Mouse (Mus musculus) frontal cortex, postnatal 25 days (tissue): ENCODE data around the gene Gast.
A peak's percentile ranks its signal among the peaks of the same experiment; 100 is the strongest.
"Not testable (repeated sequence)": the region's sequence is repeated elsewhere in the genome, so short reads cannot be mapped to it uniquely, and the experiment has no call there.

Source experiments
- DNase-seq, 2 experiments: peaks; one replicate each; pipeline ENCODE4 v3.0.0; 2022; ENCODE audit warnings: low spot score in 2 of 2

Gene Gast

DNA sequence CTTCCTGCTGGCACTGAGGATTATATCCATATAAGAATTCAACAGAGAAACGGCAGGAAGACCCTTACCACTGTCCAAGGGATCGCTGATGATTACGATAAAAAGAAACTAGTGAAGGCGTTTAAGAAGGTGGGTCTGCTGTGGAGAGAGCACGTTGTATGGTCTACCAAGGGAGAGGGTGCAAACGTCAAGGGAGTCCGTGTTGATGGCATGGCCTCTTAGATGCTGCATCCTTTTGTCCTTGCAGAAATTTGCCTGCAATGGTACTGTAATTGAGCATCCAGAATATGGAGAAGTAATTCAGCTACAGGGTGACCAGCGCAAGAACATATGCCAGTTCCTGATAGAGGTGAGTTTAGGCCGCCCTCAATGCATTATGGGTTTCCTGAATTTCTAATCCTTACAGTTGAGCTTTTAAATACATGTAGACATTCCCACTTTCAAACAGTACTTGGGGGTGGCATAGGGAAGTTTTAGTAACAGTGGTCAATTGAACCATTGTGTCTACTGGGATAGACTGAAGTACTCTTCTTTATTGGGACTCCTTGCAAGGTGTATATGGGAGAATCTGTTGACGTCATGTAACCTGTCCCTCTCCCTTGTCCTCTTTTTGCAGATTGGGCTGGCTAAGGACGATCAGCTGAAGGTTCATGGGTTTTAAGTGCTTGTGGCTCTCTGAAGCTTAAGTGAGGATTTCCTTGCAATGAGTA, 13.4 kb upstream of the Gast start:
- DNase-seq, result not testable (repeated sequence)

DNA sequence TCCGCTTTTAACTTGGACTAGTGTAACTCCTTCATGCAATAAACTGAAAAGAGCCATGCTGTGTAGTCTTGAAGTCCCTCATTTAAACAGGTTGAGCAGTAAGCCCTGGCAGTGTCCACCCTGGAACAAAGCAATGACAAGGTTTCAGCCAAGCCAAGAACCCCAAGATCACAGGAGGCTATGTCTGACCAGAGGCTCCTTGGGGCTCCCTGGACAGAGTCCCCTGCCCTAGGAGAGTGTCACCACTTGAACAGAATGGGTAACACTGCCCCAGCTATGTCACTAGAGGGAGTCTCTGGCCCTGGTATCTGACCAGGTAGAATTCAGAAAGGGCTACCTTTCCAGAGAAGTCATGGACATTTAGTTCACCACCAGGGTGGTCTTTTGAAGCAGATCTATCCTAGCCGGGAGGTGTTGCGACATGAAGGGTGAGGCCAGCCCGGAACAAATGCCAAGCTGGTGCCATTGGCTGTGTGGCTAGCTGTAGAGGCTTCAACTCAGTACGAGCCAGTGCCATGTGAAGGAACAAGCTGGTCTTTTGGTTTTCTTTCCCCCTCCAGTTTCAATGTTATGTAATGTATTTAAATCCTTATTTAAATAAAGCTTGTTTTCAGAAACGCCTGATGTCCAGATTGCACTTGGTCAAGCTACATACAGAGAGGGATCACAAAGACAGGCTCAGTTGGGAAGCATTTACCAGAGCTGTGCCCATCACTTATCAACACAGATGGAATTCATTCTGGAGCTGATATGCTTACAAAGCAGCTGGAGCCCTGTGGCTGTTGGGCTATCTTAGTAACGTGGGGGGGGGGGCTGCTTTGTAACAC, 12.5 kb upstream of the Gast start:
- DNase-seq, result not testable (repeated sequence)

DNA sequence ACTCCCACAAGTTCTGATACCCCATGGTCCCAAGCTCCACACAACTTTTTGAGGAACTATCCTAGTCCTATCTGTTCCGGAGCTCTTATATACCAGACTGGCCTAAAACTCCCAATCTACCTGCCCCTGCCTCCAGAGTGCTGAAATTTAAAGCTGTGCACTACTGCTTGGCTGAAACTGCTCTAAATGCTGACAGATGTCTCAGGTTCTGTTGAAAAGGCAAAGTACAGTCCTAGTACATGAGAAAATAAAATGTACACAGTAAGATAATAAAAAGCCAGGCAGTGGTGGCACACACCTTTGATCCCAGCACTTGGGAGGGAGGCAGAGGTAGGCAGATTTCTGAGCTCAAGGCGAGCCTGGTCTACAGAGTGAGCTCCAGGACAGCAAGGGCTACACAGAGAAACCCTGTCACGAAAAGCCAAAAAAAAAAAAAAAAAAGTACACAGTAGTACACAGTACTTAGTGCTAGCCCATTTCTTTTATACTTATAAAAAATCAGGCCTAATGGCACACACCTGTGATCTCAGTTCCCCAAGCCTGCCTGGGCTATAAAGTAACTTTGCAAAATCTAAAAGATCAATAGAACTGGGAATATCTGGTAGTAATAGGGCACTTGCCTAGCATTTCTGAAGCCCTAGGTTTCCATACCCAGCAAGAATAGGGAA, 11.5 kb upstream of the Gast start:
- DNase-seq, result no peak

DNA sequence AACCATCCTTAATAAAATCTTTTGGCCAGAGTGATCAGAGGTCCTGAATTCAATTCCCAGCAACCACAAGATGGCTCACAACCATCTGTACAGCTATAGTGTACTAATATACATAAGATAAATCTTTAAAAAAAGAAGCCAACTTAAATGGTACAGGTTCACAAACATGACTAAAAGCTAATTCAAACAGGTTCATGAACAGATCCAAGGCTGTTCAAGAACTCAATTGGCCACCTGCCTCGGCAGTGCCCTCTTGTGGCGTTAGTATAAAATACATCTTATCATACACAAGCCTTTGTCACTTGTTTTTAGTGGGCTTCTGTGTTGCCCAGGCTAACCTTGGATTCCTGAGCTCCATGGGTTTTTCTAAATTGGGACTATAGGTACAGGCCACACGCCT, 10.6 kb upstream of the Gast start:
- DNase-seq, result no peak

DNA sequence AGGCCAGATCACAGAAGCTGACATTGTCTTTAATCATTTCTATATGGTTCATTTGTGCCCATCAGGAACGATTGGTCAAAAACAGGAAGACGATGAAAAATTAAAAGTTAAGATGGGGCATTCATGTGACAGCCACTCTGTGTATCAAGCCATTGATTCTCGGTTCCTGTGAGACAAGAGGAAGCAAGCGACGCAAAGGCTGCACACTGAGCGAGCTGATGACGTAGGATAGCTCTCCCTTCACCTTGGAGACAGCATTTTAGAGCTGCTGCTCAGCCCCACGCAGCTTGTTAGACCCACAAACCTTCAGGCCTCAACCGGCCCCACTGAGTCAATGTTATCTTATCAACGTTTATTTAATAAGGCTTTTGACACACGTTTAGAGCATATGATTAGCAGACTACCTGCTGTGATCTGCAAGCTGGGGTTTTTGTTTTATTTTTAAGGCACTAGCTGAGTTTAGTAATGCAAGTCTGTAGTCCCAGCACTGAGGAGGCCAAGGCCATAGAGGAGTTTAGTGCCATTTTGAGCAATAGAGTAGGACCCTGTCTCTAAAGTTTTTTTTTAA, 9.1 kb upstream of the Gast start:
- no peak for DNase-seq

DNA sequence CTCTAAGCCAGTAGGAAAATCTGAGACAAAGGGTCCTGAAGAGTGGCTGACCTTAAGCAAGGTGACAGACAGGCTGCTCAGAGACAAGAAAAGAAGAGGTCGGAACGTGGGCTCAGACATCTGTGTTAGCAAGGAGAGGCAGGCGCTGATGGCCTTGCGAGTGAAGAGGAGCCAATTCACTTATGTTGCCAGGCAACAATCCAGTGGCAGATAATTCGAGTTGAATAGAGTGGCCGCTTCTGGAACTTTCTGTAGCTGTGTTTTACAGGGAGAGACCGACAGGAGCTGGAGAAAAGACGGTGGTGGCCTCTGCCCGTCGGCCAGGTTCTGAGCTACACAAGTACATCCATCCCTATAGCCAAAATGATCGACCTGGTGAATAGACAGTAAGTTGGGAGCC, 6.9 kb upstream of the Gast start:
- no peak for DNase-seq

DNA sequence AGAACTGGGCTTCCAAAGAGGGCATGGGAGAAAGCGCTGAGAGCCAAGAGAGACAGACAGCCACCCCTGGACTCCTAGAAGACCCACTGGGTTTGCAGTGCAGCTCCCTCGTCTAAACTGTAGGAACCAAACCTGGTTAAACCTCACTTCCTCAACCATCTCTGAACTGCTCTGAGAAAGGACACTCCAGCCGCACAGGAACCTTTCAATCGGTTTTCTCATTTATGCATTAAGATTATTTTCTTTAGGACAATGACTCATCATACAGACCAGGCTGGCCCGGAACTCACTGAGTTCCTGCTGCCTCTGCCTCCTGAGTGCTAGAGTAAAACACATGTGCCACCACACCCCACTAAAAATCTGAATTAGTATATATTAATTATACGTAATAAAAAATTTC, 6.4 kb upstream of the Gast start:
- no peak for DNase-seq

DNA sequence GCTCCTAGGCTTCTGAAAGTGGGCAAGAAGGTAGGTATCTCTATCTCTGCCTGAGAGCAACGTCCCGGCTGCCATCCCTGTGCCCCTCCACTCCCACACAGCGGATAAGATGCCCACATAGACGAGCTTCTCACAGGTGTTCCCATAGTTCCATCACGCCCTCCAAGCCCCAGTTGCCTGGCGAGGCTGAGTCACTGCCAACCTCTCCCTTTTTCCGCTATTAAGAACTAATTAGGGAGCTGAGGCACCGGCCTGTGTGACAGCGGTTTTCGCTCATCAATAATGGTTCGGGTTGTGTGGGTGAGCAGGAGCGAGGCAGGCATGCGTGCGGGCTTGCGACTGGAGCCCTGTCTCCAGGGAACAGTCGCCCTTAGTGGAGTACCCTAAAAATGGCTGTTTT, 4.0 kb upstream of the Gast start:
- DNase-seq, result no peak

DNA sequence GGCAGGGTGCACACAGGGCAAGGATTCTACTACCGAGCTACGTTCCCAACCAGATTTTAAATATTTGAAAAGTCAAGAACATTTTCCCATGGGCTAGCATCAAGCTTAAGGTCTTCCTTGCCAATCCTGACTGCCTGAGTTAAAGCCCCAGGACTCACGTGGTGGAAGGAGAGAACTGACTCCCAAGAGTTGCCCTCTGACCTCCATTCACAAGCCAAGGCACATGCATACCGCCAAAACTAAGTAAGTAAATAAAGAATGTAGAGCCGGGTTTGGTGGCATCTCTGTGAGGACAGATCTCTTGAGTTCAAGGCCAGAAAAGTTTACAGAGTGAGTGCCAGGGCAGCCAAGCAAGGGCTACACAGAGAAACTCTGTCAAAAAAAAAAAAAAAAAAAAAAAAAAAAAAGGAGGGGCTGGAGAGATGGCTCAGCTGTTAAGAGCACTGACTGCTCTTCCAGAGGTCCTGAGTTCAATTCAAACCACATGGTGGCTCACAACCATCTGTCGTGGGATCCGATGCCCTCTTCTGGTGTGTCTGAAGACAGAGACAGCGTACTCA, 3.3 kb upstream of the Gast start:
- not testable (repeated sequence) for DNase-seq

DNA sequence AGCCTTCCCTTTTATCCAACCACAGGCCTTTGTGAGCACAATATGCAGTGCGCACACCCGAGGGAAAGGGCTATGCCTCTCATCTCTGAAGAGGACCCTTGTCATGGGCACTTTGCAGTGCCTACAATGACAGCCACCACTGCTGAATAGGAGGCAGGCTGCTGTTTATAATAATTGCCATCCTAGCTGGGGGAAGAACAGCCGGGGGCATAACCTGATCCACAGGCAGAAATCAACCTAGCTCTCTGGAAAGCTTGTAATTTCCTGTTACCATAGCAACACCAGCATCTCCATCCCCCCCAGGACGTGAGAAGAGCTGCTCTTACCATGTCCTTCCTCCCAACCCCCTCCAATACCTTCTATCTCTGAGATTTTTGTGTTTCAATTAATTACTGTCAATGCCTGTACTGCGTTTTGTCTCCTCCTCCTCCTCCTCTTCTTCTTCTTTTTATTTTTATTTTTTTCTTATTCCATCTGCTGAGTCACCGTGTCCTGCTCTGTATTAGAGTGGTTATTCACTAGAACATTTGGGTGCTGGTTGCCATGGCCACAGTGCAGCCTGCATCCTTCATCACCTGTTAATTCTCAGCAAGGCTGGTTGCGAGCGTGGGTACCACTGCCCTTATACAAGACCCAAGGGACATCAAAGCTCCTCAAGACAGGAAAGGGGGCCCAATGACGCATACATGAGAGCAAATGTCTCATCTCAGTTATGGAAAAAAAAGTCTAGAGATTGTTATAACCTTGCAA, 1.3 kb upstream of the Gast start:
- DNase-seq, result peak in 1 of 2 experiments; percentile 44

DNA sequence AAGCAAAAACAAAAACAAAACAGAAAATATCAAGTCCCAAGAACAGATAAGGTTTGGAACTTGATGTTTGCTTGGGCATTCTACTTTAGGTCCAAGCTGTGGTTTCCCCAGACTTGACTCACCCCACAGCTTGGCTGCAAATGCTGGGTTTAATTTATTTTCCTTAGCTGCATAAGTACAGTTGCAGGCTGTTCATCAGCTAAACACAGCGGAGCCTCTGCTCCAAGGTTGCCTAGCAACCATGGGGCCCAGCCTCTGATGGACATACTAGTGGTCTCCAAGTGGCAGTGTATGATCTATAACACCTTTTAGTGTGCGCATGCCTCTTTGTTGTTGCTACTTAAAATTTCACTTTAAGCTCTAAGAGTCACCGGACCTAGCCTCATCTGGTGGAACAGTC, 1.5 kb downstream of the Gast start:
- DNase-seq, result no peak

DNA sequence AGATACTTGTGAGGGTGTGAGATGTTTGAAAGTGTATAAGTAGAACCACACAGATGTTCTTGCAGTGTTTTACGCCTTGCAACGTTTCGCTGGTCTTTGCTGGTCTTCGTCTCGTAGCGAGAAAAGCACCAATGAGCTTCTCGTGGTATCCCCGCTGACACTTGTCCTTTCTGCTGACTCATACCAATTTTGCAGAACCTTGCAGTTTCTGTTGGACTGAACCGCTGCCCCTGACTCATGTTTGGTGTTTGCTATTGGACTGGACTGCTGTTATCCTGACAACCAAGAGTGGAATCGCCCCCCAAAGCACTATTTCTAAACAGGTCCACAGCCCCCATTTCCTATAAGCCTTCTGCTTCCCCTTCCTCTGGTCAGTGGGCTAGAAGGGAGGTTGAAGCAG, 10.1 kb downstream of the Gast start:
- DNase-seq, result no peak

DNA sequence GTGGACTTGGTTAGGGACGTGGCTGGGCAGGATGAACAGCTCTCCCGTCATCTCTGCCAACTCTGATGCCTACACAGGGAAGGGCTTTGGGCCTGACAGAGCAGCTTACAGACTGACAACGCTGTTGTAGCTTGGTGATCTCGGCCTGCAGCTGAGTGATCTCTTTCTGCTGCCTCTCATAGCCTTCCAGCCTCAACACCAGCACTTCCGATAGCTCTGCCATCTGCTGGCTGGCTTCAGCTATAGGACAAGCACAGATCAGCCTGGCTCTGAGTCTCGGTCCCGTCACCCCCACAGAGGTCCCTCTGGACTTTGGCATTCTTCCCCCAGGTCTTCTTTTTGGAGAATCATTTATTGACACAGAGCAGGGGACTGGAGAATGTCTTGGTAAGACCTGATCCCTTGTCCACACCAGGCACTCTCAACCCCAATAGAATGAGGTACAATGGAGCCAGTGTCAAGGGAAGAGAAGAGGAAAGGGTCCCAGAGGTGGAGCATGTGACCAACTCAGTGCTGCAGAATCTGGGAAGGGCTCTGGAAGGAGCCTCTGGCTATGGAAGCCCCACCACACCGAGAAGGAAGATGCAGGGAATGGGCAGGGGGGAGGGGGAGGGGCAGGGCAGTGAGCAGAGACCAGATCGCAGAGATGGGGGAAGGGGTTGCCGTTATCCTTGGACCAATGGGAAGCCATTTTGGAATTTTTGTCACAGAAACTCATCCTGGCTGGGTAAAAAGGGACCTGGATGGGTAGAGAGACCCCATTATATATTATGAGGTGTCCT, 18.1 kb downstream of the Gast start:
- DNase-seq, result no peak

DNA sequence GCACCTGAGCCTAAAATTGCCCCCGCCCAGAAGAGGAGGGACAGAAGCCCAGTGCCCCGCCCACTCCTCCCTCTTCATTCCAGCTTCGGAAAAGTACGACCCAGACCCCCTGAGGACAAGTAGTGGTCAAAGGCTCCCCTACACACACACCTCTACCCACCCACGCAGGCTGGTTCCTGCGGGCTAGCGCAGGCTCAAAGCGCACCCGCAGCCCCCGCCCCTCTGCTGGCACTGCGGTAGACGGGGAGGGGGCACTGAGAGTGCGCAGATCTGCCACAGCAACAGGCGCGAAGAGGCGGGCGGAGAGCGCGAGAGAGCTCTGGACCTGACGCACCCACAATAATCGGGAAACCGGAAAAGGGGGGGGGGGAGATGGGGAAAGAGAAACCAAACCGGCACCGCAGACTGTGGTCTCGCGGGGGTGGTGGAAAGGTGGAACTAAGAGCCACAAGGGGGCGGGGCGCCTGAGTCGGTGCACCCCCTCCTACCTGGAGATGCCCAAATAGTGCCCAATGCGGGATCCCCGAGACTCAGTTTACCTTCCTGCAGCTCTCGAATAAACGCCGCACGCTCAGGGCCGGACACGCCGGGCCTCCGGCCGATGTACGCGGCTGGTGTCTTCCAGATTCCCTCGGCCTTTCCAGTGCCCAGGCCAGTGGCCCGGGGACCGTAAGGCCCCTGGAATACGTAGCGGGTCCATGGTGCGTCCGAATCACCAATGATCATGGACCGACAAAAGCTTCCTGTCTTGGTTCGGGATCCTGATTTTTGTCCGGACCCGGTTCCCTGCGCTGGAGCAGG, 21.1 kb downstream of the Gast start:
- peak in 1 of 2 experiments; percentile 38 for DNase-seq

DNA sequence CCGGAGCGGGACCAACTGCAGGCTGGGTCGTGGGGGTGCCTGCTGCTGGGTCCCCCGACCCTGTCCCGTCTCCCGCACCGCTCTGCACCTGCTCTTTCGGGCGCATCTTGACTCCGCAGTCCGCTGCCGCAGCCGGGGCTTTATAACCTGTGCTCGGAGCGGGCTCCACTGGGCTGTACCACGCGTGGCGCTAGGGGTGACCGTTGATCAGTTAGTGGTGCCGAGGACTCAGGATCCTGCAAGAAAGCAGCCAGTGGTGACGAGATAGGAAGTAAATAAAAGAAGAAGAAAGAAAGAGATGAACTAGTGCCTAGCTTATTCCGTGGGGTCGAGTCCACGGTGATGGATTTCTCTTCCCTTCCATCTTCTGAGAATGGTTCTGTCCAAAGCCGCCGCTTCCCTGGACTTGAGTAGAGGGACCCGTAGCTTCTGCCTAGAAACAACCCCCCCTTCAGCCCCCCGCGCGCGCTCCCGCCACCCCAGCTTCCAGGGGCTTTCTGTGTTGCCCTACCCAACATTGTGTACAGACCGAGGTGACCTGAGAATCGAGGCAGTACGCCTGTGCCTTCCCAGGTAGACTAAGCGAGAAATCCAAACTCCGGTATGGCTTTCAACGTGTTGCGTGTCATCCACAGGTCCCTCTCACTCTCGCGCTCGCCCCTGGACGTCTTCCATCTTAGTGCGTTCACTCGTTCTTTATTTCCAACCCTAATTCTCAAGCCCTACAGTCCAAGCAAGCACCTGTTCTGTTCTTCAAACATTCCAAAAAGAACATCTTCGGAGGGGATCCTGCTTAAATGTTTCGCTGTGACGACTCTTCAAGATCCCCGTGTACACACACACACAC, 22.0 kb downstream of the Gast start, which contains the start of gene Hap1:
Gene Hap1, minus strand, starts transcription at position 157 of the 847 bp plus-strand sequence.
- DNase-seq, result peak; percentile 63 to 69

DNA sequence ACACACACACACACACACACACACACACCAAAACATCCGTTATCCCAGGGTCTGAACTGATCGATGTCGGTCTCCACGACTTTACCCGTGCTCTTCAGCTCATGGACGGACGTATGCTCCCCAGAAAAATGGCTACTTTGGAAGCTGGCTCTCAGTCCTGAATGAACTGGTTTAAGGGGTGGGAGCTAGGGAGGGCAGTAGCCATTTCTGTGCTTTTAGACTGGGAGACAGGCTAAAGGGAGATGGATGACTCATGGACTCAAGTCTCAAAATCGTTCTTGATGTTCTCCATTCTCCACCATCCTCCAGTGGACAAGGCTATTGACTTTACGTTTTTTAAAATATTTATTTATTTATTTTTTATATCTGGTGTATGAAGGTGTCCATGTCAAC, 22.6 kb downstream of the Gast start:
- no peak for DNase-seq

DNA sequence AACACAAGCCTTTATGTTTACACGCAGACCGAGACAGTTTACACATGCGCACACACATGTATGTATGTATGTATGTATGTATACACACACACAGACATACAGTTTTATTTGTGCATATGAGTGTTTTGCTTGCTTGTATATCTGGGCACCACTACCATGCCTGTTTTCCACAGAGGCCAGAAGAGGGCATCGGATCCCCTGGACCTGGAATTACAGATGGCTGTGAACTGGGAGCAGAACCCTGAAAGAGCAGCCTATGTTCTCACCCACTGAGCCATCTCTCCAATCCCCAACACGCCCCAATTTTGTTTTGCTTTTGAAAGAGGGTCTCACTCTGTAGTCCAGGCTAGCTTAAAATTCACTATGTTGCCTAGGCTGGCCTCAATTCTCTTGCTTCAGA, 23.2 kb downstream of the Gast start:
- DNase-seq, result no peak

DNA sequence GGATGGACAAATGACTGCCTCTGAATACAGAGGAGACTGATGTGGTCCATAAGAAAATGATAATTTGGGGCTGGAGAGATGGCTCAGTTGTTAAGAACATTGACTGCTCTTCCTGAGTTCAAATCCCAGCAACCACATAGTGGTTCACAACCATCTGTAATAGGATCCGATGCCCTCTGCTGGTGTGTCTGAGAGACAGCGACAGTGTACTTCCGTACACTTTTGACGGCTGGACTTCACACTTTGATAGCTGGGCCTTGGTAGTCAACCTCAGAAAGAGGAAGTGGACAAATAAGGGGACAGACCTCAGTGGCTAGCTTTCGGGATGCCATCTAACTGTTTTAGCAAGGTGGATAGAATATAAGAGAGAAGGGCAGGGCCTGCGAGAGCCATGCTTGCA, 26.0 kb downstream of the Gast start:
- no peak for DNase-seq

DNA sequence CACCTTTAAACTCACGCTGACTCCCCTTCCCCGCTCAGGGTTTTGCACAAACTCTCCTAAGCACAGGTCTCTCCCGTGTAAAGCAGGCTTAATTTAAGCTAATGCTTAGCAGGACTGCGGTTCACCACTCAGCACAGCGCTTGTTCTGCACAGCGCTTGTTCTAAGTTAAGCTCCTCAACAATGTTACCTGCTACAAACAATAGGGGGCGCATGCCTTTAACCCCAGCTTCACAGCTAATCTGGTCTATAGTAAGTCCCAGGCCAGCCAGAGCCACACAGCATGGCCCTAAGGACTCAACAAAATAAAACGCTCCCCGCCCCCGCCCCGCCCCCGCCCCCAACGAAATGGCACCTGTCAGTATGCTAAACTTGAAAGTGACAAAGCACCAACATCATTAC, 26.9 kb downstream of the Gast start:
- DNase-seq, result not testable (repeated sequence)
